Mouse (Mus musculus) megakaryocyte progenitor cell, adult 5-6 weeks (primary cell): ENCODE data around the gene Lrrfip2. TPM values are rescaled to one million over a fixed set of nuclear protein-coding genes. Genes with fewer than 3 reads are reported as not detected.

Experiments
- ATAC-seq: replicated peaks from 2 replicates; pipeline ENCODE4 v1.8.0; 2016; ENCODE audit warnings: mild to moderate bottlenecking, moderate TSS enrichment, inconsistent platforms; ENCODE audit not compliant: poor library complexity
- total RNA-seq, 2 experiments: library from RNA; stranded (forward) in 1 of 2; stranded (reverse) in 1 of 2; fragments of 157-497, 149-512 nt in 1 of 2; fragments of 200-1000 nt in 1 of 2; gene quantifications; 2 replicates each; pipeline versions ENCODE4 v1.2.3 to v1.2.4; 2015 to 2017

Gene Lrrfip2
- total RNA-seq, 2 experiments from 2014 or later: 48.3 to 66.8 TPM

DNA sequence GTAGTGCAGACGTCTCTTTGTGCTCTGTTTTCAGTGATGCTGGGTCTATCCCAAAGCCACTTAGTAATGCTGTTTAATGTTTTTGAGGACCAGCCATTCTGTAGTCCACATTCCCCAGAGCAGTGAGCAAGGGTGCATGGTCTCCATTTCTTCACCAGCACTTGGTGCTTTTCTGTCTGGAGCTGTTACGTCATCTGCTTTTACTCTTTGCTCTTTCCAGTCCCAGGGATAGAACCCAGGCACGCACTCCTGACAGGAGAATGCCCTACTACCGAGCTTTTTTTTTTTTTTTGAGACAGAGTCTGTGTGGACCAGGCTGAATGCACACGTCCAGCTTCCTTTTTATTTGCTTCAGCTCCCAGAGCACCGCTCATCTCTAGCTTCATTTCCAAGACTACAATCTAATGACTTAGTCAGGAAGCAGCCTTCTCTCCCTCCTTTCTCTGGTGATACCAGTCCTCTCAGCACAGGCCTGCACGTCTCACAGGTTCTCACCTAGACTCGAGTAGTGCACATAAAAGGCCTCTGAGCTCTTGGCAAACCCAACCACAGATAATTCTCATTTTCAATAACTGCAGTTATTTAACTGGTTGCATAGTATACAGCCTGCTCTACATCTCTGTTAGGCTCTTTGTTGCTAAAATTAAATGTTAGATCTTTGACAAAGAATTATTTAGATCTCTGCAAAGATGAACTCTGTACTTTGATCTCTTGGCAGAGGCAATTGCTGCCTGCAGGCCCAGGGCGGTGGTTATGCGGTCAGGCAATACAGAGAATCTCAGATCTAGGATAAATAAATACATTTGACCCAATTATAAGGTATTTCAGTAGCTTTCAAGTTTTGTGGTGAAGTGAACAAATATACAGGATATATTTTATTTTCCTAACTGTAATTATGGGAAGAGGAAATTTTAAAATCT is 94.0 kb downstream of the Lrrfip2 start:
- ATAC-seq: no peak

- ATAC-seq: peak; percentile 92
Measured at GRCm38 (mm10) chr9:111213501-111213900, 96.1 kb downstream of the Lrrfip2 start.

- ATAC-seq: peak; percentile 62
Measured at GRCm38 (mm10) chr9:111216424-111216823, 99.0 kb downstream of the Lrrfip2 start.

- ATAC-seq: peak; percentile 40; the same call in 1 of the 2 replicates
Measured at GRCm38 (mm10) chr9:111220551-111221080, 103.2 kb downstream of the Lrrfip2 start.

- ATAC-seq: peak; percentile 66
Measured at GRCm38 (mm10) chr9:111221580-111221979, 104.2 kb downstream of the Lrrfip2 start.

DNA sequence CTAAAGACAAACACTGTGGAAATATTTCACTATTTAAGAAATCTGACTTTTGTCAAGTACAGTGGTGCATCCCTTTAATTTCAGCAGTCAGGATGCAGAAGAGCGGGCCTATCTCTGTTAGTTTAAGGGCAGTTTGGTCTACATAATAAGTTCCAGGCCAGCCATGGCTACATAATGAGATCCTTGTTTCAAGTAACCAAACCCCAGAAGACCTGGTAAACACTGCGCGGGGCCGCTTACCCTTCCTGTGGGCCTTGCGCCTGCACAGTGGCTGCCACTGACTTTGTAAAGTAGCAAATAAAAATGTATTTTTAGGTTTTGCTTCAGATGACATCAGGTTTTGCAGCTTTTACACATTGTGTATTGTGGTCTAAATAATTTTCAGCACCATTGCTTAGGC is 106.0 kb downstream of the Lrrfip2 start:
- no peak for ATAC-seq

GRCm38 (mm10) chr9:111228446-111228845 is 111.1 kb downstream of the Lrrfip2 start:
- ATAC-seq: no peak

GRCm38 (mm10) chr9:111234701-111235100 is 117.3 kb downstream of the Lrrfip2 start:
- 0 out of 2 replicates have a peak, but pooled peaks have one; percentile 31 for ATAC-seq

DNA sequence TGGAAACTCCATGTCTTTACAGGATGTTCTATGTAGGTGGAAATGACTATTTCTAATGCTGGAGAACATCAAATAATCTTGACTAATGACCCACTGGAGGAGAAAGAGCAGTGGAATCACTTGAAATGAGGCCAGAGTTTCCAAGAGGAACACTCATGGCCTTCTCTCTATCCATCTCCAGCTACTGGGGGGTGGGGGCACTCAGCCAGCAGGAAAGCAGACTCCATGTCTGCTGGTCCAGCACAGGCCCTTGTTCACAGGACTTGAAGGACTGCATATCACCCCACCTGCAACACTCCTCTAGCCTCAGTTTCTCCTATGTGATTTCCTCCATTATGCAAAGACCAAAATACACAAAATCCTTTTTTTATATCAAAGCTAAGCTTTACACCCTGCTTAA is 120.3 kb downstream of the Lrrfip2 start:
- no peak for ATAC-seq

DNA sequence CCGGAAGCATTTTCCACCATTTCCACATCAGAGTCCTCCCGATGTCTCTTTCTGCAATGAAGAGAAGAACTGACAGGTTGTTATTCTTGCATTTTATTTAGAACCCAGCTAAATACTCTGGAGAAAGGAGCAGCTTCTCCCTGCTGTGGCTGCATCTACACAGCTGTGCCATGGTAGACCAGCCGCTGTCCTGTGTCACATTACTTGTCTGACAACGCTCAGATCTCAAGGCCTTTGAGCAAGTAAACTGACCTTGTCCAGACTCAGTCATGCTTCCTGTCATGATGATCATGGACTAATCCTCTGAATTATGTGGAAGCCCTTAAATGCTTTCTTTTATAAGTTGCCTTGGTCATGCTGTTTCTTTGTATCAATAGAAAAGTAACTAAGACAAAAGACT is 122.4 kb downstream of the Lrrfip2 start:
- ATAC-seq: no peak

GRCm38 (mm10) chr9:111243384-111243783 is 126.0 kb downstream of the Lrrfip2 start:
- ATAC-seq: no peak

DNA sequence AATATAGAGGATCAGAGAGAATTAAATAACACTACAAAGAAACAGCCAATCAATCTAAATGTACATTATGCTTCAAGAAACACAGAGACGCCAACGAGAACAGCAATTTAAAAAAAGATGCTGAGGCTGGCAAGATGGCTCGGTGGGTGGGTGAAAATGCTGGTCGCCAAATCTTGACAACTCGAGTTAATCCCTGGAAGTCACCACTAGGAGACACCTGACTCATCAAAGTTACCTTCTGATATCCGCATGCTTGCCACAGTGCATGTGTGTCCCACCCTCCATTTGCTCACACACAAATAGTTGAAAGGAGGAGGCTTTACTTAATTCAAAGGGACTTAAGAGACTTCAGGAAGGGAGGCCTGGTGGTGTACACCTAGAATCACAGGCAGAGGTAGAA is 128.2 kb downstream of the Lrrfip2 start:
- ATAC-seq: no peak

GRCm38 (mm10) chr9:111247682-111248246 is 130.4 kb downstream of the Lrrfip2 start:
- ATAC-seq: peak; percentile 68

DNA sequence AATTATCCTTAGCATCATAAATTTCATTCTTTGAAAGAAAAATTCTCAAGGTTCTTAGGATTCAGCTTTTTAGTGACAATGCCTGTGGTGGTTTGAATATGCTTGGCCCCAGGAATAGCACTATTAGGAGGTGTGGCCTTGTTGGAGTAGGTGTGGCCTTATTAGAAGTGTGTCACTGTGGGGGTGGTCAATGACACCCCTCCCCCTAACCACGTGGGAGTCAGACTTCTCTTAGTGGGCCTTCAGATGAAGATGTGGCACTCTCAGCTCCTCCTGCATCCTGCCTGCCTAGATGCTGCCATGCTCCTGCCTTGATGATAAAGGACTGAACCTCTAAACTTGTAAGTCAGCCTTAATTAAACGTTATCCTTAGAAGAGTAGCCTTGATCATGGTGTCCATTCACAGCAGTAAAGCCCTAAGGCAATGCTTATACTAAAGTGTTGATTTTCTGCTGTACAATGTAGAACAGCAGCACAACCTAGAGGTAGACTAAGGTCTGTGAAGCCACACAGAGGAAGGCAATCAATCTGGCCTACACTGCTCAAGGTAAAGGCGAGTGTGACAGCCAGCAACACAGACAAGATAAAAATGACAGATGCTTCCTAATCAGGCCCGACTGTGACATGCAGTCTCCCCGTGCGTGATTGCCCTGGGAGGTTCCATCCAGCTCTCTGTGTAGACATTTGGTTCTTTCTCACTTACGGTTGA is 134.9 kb downstream of the Lrrfip2 start:
- 0 out of 2 replicates have a peak, but pooled peaks have one; percentile 9 for ATAC-seq

DNA sequence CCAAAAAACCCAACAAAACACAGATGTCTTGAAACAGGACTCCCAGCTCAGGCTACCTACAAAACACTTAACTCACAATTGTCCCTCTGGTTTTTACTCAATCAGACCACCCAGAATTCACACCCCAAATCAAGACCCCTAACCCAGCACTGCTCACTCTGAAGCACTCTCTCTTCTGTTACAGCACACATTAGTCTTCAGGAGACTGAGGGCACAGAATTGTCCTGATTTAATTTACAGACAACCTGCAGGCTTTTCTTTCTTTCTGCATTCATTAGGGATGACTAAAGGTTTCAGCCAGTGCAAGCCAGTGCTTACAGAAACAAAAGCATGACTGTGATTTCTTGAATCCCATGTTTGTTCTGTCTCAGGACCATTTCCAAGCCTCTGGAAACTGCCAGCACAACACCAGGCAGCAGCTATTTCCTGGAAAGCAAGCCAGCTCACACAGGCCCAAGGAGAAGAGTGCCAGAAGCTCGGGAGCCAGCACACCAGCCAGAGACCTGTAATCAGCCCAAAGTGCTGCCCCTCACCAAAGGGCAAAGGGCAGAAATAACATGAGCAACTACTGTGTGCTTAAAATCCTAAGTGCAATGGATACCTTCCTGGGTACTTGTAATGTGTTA is 143.1 kb downstream of the Lrrfip2 start:
- no peak for ATAC-seq

GRCm38 (mm10) chr9:111261356-111261755 is 144.0 kb downstream of the Lrrfip2 start:
- no peak for ATAC-seq

DNA sequence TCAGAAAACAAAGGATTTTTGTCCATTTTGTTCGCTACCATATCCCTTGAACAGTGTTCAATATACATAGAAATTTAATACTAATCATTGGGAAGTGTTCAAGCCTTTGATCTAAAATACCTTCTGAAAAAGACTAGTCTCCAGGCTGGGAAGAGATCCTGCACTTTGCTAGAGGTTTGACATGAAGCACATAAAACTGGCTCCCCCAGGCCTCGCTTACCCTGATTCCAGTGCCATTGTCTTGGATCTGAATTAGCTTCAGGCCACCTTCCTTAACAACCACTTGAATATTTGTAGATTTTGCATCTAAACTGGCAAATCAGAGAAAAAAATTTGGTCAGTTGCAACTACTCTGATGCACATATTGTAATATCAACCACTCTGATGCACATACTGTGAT is 150.6 kb downstream of the Lrrfip2 start:
- no peak for ATAC-seq

DNA sequence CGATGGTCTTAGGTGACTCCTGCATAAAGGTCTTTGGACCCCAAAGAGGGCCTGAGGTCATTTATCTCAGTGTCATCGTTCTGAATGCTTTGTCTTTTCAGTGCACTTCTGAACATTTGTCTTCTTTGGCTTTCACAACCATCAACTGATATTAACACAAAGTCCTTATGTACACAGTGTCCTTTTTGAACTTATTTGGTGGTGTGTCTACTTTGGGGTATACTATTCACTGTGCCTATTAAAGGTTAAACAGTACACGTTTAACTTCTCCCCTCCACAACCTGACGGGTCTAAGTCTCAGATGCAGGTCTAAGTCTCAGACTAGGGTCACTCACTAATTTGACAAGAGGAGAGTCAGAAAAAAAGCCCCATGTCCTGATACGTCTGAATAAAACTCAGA is 153.2 kb downstream of the Lrrfip2 start:
- no peak for ATAC-seq

GRCm38 (mm10) chr9:111271056-111271433 is 153.7 kb downstream of the Lrrfip2 start:
- ATAC-seq: peak; percentile 57

- ATAC-seq: peak; percentile 84
Measured at GRCm38 (mm10) chr9:111271434-111272160, 154.2 kb downstream of the Lrrfip2 start, which contains the start of the genes Mlh1 and Epm2aip1. Mlh1 (minus strand) TSS chr9:111271791. Epm2aip1 (plus strand) TSS chr9:111271929.
